Mouse (Mus musculus) MEL (cell line): ENCODE results near the gene Mybpc2.

ENCODE experiments used
- CTCF ChIP-seq, 3 experiments: IDR thresholded peaks in 2 of 3; conservative IDR thresholded peaks in 1 of 3; 2 replicates each; pipeline ENCODE4 v1.5.1; 2011 to 2012; ENCODE audit warnings: low read length in 3 of 3, low read depth in 2 of 3, mild to moderate bottlenecking in 2 of 3, improper control_type of control experiment in 1 of 3, inconsistent platforms in 1 of 3, mixed read lengths in 1 of 3, moderate library complexity in 1 of 3; ENCODE audit not compliant: control insufficient read depth in 1 of 3, insufficient read depth in 1 of 3, poor library complexity in 1 of 3, severe bottlenecking in 1 of 3
- NRF1 ChIP-seq: IDR thresholded peaks from 2 replicates; pipeline ENCODE4 v1.6.1; 2014; ENCODE audit warnings: low read depth, mild to moderate bottlenecking, inconsistent platforms, low read length, improper control_type of control experiment, moderate library complexity; ENCODE audit not compliant: poor library complexity, insufficient read depth, severe bottlenecking
- POLR2A ChIP-seq, 2 experiments: IDR thresholded peaks; 2 replicates each; pipeline ENCODE4 v1.6.1; 2011 to 2012; ENCODE audit warnings: low read length in 2 of 2, mild to moderate bottlenecking in 2 of 2, control low read depth in 1 of 2, improper control_type of control experiment in 1 of 2, low read depth in 1 of 2, moderate library complexity in 1 of 2; ENCODE audit not compliant: control insufficient read depth in 1 of 2, insufficient read depth in 1 of 2, poor library complexity in 1 of 2
- RCOR1 ChIP-seq: IDR thresholded peaks from 2 replicates; pipeline ENCODE4 v1.6.1; 2012; ENCODE audit warnings: low read depth, mild to moderate bottlenecking, inconsistent platforms, low read length, improper control_type of control experiment
- USF1 ChIP-seq: IDR thresholded peaks from 2 replicates; pipeline ENCODE4 v1.6.1; 2014; ENCODE audit warnings: low read depth, mild to moderate bottlenecking, inconsistent platforms, low read length, improper control_type of control experiment, moderate library complexity

DNA sequence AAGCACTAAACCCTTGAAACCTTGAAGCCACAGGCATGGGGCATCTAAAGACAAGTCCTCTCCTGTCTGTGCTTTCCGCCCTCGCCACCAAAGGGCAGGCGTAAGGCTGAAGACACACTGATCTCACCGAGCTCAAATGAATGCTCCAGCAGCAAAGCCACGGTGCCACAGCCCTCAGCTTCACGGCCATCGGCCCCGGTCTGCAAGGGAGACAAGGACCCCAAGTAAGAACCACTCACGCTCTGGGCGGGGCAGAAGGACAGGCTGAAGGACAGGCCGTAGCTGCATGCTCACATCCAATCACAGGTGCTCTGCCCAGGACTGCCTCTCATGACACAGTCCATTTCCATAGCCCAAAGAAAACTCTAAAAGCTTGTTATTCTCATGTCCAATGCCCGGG, 29.8 kb downstream of the Mybpc2 start:
- TF ChIP-seq CTCF (IDR thresholded peaks at IDR 0.05 in 2 of 3, conservative IDR thresholded peaks at IDR 0.05 in 1 of 3; ENCODE audit: control insufficient read depth in 1 of 3, insufficient read depth in 1 of 3, low read depth in 2 of 3, low read length in 3 of 3, poor library complexity in 1 of 3, severe bottlenecking in 1 of 3) (no peak), NRF1 (no peak), POLR2A (IDR thresholded peaks at IDR 0.05; ENCODE audit: control insufficient read depth in 1 of 2, insufficient read depth in 1 of 2, low read depth in 1 of 2, low read length in 2 of 2, poor library complexity in 1 of 2) (no peak), USF1 (no peak), RCOR1 (no peak)
